Mouse (Mus musculus): ENCODE results near the gene Smoc1. TPM values are rescaled to one million over a fixed set of nuclear protein-coding genes. Genes with fewer than 3 reads are reported as not detected.

The Smoc1 gene
- polyA plus RNA-seq, 1 experiment from 2014 or later = 21.4 TPM

GRCm38 (mm10) chr12:81092641-81093040 lies 66.0 kb downstream of the Smoc1 start:
- Histone ChIP-seq H3K9ac (no peak overlapping the region), H3K4me3 (no peak overlapping the region), H3K27me3 (no peaks in the 10 kb centered on the region), H3K4me1 (replicated peaks) (peaks cover 16% of the 10 kb centered on the region), H3K4me2 (no peak overlapping the region), H3K27ac (no peak overlapping the region), H3K9me3 (no peaks in the 10 kb centered on the region), H3K36me3 (no peaks in the 10 kb centered on the region)
- no peak for ATAC-seq (ENCODE audit: low FRiP score)
- 79% methylated on average over 3 of the region's 3 CpGs for WGBS

- ATAC-seq (ENCODE audit: low FRiP score) = no peak
- Histone ChIP-seq H3K4me1 (replicated peaks) (peaks cover 18% of the 10 kb centered on the region), H3K27me3 (no peaks in the 10 kb centered on the region), H3K36me3 (no peaks in the 10 kb centered on the region), H3K27ac (no peak overlapping the region), H3K9me3 (no peaks in the 10 kb centered on the region), H3K9ac (no peak overlapping the region), H3K4me2 (no peak overlapping the region), H3K4me3 (no peak overlapping the region)
- WGBS = 74% methylated on average over 7 of the region's 7 CpGs
Observed at GRCm38 (mm10) chr12:81093211-81093610, 66.6 kb downstream of the Smoc1 start.

- Histone ChIP-seq H3K36me3 (no peaks in the 10 kb centered on the region), H3K9me3 (no peaks in the 10 kb centered on the region), H3K27me3 (no peaks in the 10 kb centered on the region), H3K9ac (no peak overlapping the region), H3K4me3 (no peak overlapping the region), H3K4me2 (no peak overlapping the region), H3K4me1 (replicated peaks) (peaks cover 18% of the 10 kb centered on the region), H3K27ac (no peak overlapping the region)
- ATAC-seq (ENCODE audit: low FRiP score) = no peak
- 64% methylated on average over 11 of the region's 11 CpGs for WGBS
Observed at GRCm38 (mm10) chr12:81094766-81095405, 68.3 kb downstream of the Smoc1 start.

GRCm38 (mm10) chr12:81097267-81097666 lies 70.7 kb downstream of the Smoc1 start:
- no peak overlapping the region for H3K4me2 ChIP-seq
- no peaks in the 10 kb centered on the region for H3K27me3 ChIP-seq
- peak overlapping the region; percentile 19; the same call in 1 of the 2 replicates for H3K9ac ChIP-seq
- WGBS = 62% methylated on average over 7 of the region's 7 CpGs
- no peaks in the 10 kb centered on the region for H3K9me3 ChIP-seq
- H3K36me3 ChIP-seq = no peaks in the 10 kb centered on the region
- H3K4me3 ChIP-seq = no peak overlapping the region
- ATAC-seq (ENCODE audit: low FRiP score) = 0 out of 2 replicates have a peak, but pooled peaks have one; percentile 24
- peaks cover 23% of the 10 kb centered on the region for H3K4me1 ChIP-seq (replicated peaks)
- peak overlapping the region; percentile 48 for H3K27ac ChIP-seq

GRCm38 (mm10) chr12:81097738-81098137 lies 71.1 kb downstream of the Smoc1 start:
- Histone ChIP-seq H3K9me3 (no peaks in the 10 kb centered on the region), H3K4me3 (no peak overlapping the region), H3K9ac (peak overlapping the region; percentile 19; the same call in 1 of the 2 replicates), H3K4me2 (no peak overlapping the region), H3K27ac (peak overlapping the region; percentile 48), H3K4me1 (replicated peaks) (peaks cover 20% of the 10 kb centered on the region), H3K27me3 (no peaks in the 10 kb centered on the region), H3K36me3 (no peaks in the 10 kb centered on the region)
- 49% methylated on average over 4 of the region's 4 CpGs for WGBS
- ATAC-seq (ENCODE audit: low FRiP score) = no peak

GRCm38 (mm10) chr12:81099161-81099560 lies 72.6 kb downstream of the Smoc1 start:
- Histone ChIP-seq H3K9me3 (no peaks in the 10 kb centered on the region), H3K36me3 (no peaks in the 10 kb centered on the region), H3K4me2 (no peak overlapping the region), H3K9ac (no peak overlapping the region), H3K4me3 (no peak overlapping the region), H3K4me1 (replicated peaks) (peaks cover 20% of the 10 kb centered on the region), H3K27ac (no peak overlapping the region), H3K27me3 (no peaks in the 10 kb centered on the region)
- WGBS = 83% methylated on average over 5 of the region's 5 CpGs
- ATAC-seq (ENCODE audit: low FRiP score) = no peak

- Histone ChIP-seq H3K9me3 (no peaks in the 10 kb centered on the region), H3K36me3 (no peaks in the 10 kb centered on the region), H3K27ac (no peak overlapping the region), H3K9ac (no peak overlapping the region), H3K4me3 (no peak overlapping the region), H3K4me1 (replicated peaks) (peaks cover 21% of the 10 kb centered on the region), H3K27me3 (no peaks in the 10 kb centered on the region), H3K4me2 (no peak overlapping the region)
- 86% methylated on average over 7 of the region's 7 CpGs for WGBS
- ATAC-seq (ENCODE audit: low FRiP score) = no peak
Observed at GRCm38 (mm10) chr12:81101691-81102090, 75.1 kb downstream of the Smoc1 start.

GRCm38 (mm10) chr12:81104546-81104945 lies 77.9 kb downstream of the Smoc1 start:
- H3K36me3 ChIP-seq = no peaks in the 10 kb centered on the region
- 90% methylated on average over 14 of the region's 14 CpGs for WGBS

GRCm38 (mm10) chr12:81105721-81106633 lies 79.4 kb downstream of the Smoc1 start:
- H3K9ac ChIP-seq = no peak overlapping the region
- H3K27me3 ChIP-seq = no peaks in the 10 kb centered on the region
- peak overlapping the region; percentile 67; the same call in 1 of the 2 replicates for H3K27ac ChIP-seq
- H3K4me3 ChIP-seq = no peak overlapping the region
- H3K4me1 ChIP-seq (replicated peaks) = peaks cover 14% of the 10 kb centered on the region
- no peaks in the 10 kb centered on the region for H3K36me3 ChIP-seq
- peak; percentile 79 for ATAC-seq (ENCODE audit: low FRiP score)
- no peak overlapping the region for H3K4me2 ChIP-seq
- 88% methylated on average over 11 of the region's 12 CpGs for WGBS
- no peaks in the 10 kb centered on the region for H3K9me3 ChIP-seq

More at GRCm38 (mm10) chr12:81104546-81104945, 77.9 kb downstream of the Smoc1 start:
- Histone ChIP-seq H3K4me2 (no peak overlapping the region), H3K4me1 (replicated peaks) (peaks cover 19% of the 10 kb centered on the region), H3K9ac (no peak overlapping the region), H3K9me3 (no peaks in the 10 kb centered on the region), H3K27ac (no peak overlapping the region), H3K27me3 (no peaks in the 10 kb centered on the region), H3K4me3 (no peak overlapping the region)
- ATAC-seq (ENCODE audit: low FRiP score) = no peak

- no peaks in the 10 kb centered on the region for H3K9me3 ChIP-seq
- H3K27me3 ChIP-seq = no peaks in the 10 kb centered on the region
- H3K4me2 ChIP-seq = no peak overlapping the region
- WGBS = 75% methylated on average over 14 of the region's 14 CpGs
- peaks cover 14% of the 10 kb centered on the region for H3K4me1 ChIP-seq (replicated peaks)
- no peak overlapping the region for H3K27ac ChIP-seq
- no peak for ATAC-seq (ENCODE audit: low FRiP score)
- H3K36me3 ChIP-seq = no peaks in the 10 kb centered on the region
- H3K4me3 ChIP-seq = no peak overlapping the region
- H3K9ac ChIP-seq = no peak overlapping the region
Observed at GRCm38 (mm10) chr12:81107278-81108100, 80.9 kb downstream of the Smoc1 start.

- ATAC-seq (ENCODE audit: low FRiP score) = no peak
- Histone ChIP-seq H3K4me1 (replicated peaks) (peaks cover 14% of the 10 kb centered on the region), H3K9me3 (no peaks in the 10 kb centered on the region), H3K9ac (no peak overlapping the region), H3K27me3 (no peaks in the 10 kb centered on the region), H3K4me3 (no peak overlapping the region), H3K4me2 (no peak overlapping the region), H3K36me3 (no peaks in the 10 kb centered on the region), H3K27ac (no peak overlapping the region; the same call in 1 of the 2 replicates)
- WGBS = 19% methylated on average over 7 of the region's 7 CpGs
Observed at GRCm38 (mm10) chr12:81108600-81109011, 82.0 kb downstream of the Smoc1 start.

- Histone ChIP-seq H3K4me3 (no peak overlapping the region), H3K9ac (no peak overlapping the region), H3K4me2 (no peak overlapping the region), H3K27me3 (no peaks in the 10 kb centered on the region), H3K27ac (no peak overlapping the region), H3K9me3 (no peaks in the 10 kb centered on the region), H3K36me3 (no peaks in the 10 kb centered on the region), H3K4me1 (replicated peaks) (peaks cover 14% of the 10 kb centered on the region)
- no peak for ATAC-seq (ENCODE audit: low FRiP score)
- 91% methylated on average over 3 of the region's 3 CpGs for WGBS
Observed at GRCm38 (mm10) chr12:81110006-81110405, 83.4 kb downstream of the Smoc1 start.

Measured in hindbrain, embryonic 13.5 days (tissue).